Mouse (Mus musculus): Measurements from ENCODE around the gene Prr27.

The Prr27 gene

DNA sequence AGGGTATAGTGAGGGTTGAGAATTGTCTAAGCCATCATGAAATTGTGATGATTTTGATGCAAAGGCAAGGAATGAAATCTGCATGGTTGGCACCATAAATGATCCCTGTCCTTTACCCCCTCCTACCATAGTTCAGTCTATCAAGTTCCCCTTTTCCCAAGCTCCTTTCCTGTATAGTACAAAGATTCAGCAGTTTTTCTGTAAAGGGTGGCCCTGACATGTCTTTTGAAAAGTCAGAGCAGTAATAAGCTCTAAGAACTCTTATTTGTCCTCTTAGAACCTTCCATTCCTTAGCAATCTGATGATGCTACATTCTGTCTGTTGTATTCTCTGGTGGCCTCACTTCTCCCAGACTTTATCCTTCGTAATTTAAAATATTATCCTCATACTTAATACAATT, at the start of gene Prr27:
Prr27 (plus strand) TSS at position 301 of the 400 bp plus-strand sequence.
- no peak for DNase-seq (ENCODE audit: low spot score)

- DNase-seq (ENCODE audit: low spot score), result no peak
These were observed 42.8 kb upstream of the Prr27 start for GRCm38 (mm10) chr5:87782731-87783130.

DNA sequence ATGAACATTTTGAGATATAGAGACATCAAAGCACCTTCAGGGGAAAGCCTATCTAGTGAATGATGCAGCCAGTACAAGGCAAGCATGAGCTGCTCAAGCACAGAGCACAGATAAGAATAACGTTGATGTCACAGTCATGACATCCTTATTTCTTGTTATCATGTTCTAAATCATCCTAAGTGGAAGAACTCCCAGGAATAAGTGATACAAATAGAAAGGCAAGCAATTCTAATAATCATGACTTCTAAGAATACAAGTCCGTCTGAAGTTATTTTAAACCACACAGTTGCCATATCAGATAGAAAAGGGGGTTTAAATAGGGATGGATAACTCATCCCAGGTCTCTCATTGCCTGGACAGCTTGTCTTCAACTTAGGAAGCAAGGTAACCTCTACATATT, 17.7 kb upstream of the Prr27 start, which contains the start of gene Csn1s2b:
Csn1s2b (plus strand) TSS at position 301 of the 400 bp plus-strand sequence.
- no peak for DNase-seq (ENCODE audit: low spot score)

- DNase-seq (ENCODE audit: low spot score), result no peak
These were observed 16.2 kb upstream of the Prr27 start for GRCm38 (mm10) chr5:87809253-87809652.

DNA sequence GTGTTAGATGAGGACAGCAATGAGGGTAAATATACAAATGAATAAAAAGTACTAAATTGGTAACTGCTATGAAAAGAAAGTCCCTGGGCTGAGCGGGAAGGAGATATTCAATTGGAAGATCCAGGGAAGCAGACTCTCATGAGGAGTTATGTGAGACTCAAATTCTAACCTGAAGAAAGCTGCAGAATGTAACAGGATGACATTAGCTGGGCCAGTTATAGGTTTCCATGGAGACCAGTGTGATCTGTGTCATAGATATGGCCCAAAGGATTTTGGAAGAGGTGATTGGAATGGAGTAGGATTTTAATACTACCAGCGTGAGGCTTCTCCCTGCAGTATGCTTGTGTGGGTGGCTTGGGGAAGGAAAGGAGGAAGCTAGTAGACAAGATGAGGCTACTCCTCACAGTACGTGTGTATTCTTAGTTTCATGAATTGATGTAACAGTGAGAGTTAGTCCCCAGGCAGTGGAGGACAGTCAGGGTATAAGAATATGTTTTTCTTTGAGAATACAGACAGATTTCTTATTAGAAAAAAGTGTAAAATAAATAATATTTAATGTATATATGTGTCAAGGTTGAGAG, 29.7 kb downstream of the Prr27 start:
- DNase-seq (ENCODE audit: low spot score), result no peak

DNA sequence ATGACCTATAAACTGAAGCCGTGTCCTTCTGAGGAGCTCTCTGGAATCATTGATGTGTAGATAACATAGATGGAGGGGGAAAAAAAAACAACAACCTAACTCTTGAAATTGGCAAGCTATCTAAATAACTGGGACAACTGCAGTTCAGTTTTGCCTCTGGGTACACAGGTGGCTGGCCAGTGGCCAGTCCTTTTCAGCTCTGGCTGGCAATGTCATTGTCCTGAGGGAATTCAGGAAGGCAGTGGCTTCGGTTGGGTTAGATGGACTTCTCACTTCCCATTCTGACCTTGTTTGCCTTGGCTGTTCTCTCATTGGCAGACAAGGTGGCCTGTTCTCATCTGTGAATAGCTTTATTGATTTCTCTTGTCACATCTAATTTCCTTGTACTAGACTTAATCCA, 44.6 kb downstream of the Prr27 start:
- no peak for DNase-seq (ENCODE audit: low spot score)

GRCm38 (mm10) chr5:87871423-87871822, 45.9 kb downstream of the Prr27 start:
- no peak for DNase-seq (ENCODE audit: low spot score)

GRCm38 (mm10) chr5:87884729-87885128, 59.2 kb downstream of the Prr27 start, which contains the start of gene Odam:
TSS of gene Odam (plus strand) at chr5:87885029.
- no peak for DNase-seq (ENCODE audit: low spot score)
